Mouse (Mus musculus): ENCODE data around the gene Higd1a. TPM values are rescaled to one million over a fixed set of nuclear protein-coding genes. Genes with fewer than 3 reads are reported as not detected.
A peak's percentile ranks its signal among the peaks of the same experiment; 100 is the strongest.

Gene Higd1a
- total and polyA plus RNA-seq, 2 experiments from 2014 or later, result 30.6 to 179 TPM

DNA sequence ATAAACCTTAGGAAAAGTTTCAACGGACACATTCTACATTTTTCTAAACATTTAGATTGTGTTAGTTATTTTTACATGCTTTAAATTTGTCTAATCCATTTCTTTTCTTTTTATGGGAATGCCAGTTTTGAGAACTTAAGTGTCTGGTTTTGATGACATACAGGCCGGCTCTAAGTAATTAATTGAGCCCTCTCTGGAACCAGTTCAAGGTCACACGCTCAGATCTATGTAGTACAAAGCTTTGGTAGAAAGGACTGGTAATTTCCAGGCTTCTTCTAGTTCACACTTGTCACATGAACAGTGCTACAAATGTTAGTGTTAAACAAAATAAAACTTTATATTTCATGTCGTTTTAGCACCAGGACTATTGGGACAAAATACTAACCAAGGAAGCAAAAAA is 6.7 kb upstream of the Higd1a start:
- WGBS, result 78% methylated on average over 4 of the region's 4 CpGs
- no peak for DNase-seq (ENCODE audit: low spot score)
- TF ChIP-seq CTCF (IDR thresholded peaks at IDR 0.05), result no peak
- no peaks in the 10 kb centered on the region for H3K36me3 ChIP-seq (ENCODE audit: insufficient read depth, low read length)
- H3K4me3 ChIP-seq (ENCODE audit: low read depth, low read length), result no peak overlapping the region
- no peak overlapping the region for H3K9ac ChIP-seq (replicated peaks; ENCODE audit: low read length, poor library complexity, severe bottlenecking)
- no peak overlapping the region for H3K27ac ChIP-seq (ENCODE audit: low read depth, low read length)
- no peaks in the 10 kb centered on the region for H3K9me3 ChIP-seq (ENCODE audit: low read length)
- no peaks in the 10 kb centered on the region for H3K27me3 ChIP-seq (ENCODE audit: insufficient read depth, low read length)
- no peaks in the 10 kb centered on the region for H3K4me1 ChIP-seq (ENCODE audit: insufficient read depth, low read length)
- no peak for ATAC-seq (ENCODE audit: low FRiP score)
- no peak overlapping the region for H3K4me2 ChIP-seq (ENCODE audit: low read depth, low read length, poor library complexity, severe bottlenecking)

DNA sequence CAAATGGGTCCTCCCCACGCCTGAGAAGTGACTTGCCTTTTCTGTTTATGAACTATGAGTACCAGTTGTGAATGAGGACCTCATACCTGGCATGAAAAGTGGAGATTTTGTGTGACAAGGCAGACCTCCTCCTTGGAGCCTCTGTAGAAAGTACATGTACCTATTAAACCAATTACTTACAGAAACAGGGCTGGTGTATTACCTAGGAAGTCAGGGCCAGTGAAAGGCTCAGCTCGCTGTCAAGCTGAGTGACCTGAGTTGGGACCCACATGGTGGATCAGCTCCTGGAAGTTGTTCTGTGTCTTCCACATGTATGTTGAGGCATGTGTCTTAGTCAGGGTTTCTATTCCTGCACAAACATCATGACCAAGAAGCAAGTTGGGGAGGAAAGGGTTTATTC is 2.8 kb upstream of the Higd1a start:
- Histone ChIP-seq H3K27me3 (ENCODE audit: insufficient read depth, low read length) (no peaks in the 10 kb centered on the region), H3K4me1 (ENCODE audit: insufficient read depth, low read length) (no peaks in the 10 kb centered on the region), H3K4me2 (ENCODE audit: low read depth, low read length, poor library complexity, severe bottlenecking) (no peak overlapping the region), H3K9ac (replicated peaks; ENCODE audit: low read length, poor library complexity, severe bottlenecking) (no peak overlapping the region), H3K36me3 (ENCODE audit: insufficient read depth, low read length) (no peaks in the 10 kb centered on the region), H3K4me3 (ENCODE audit: low read depth, low read length) (no peak overlapping the region), H3K9me3 (ENCODE audit: low read length) (no peaks in the 10 kb centered on the region), H3K27ac (ENCODE audit: low read depth, low read length) (no peak overlapping the region)
- no peak for DNase-seq (ENCODE audit: low spot score)
- no peak for TF ChIP-seq CTCF (IDR thresholded peaks at IDR 0.05)
- no peak for ATAC-seq (ENCODE audit: low FRiP score)
- WGBS, result 88% methylated on average over 2 of the region's 2 CpGs

DNA sequence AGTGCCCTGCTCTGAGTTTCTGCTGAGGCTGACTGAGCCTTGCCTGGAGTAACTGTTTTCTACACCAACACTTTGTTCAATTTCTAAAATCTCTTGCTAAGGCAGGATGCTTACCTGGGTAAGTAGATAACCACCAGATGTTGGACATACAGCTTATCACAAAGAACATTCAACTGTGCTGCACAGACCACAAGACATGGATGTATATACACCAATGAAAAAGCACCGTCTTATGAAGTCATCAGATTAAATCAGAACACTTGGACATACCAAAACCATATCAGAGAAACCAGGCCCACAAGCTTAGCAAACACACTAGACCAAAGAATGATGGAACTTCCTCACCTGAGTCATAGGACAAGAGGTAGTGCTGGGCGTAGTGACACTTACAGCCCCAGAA is 1.2 kb upstream of the Higd1a start:
- no peaks in the 10 kb centered on the region for H3K9me3 ChIP-seq (ENCODE audit: low read length)
- 99% methylated on average over 2 of the region's 2 CpGs for WGBS
- H3K27me3 ChIP-seq (ENCODE audit: insufficient read depth, low read length), result no peaks in the 10 kb centered on the region
- no peaks in the 10 kb centered on the region for H3K36me3 ChIP-seq (ENCODE audit: insufficient read depth, low read length)
- no peak for TF ChIP-seq CTCF (IDR thresholded peaks at IDR 0.05)
- ATAC-seq (ENCODE audit: low FRiP score) (no peak), DNase-seq (ENCODE audit: low spot score) (no peak)
- H3K4me2 ChIP-seq (ENCODE audit: low read depth, low read length, poor library complexity, severe bottlenecking), result no peak overlapping the region
- no peak overlapping the region for H3K4me3 ChIP-seq (ENCODE audit: low read depth, low read length)
- 0 out of 2 replicates have a peak, but pooled peaks cover 3% of the 10 kb centered on the region for H3K4me1 ChIP-seq (ENCODE audit: insufficient read depth, low read length)
- no peak overlapping the region for H3K27ac ChIP-seq (ENCODE audit: low read depth, low read length)
- no peak overlapping the region for H3K9ac ChIP-seq (replicated peaks; ENCODE audit: low read length, poor library complexity, severe bottlenecking)

DNA sequence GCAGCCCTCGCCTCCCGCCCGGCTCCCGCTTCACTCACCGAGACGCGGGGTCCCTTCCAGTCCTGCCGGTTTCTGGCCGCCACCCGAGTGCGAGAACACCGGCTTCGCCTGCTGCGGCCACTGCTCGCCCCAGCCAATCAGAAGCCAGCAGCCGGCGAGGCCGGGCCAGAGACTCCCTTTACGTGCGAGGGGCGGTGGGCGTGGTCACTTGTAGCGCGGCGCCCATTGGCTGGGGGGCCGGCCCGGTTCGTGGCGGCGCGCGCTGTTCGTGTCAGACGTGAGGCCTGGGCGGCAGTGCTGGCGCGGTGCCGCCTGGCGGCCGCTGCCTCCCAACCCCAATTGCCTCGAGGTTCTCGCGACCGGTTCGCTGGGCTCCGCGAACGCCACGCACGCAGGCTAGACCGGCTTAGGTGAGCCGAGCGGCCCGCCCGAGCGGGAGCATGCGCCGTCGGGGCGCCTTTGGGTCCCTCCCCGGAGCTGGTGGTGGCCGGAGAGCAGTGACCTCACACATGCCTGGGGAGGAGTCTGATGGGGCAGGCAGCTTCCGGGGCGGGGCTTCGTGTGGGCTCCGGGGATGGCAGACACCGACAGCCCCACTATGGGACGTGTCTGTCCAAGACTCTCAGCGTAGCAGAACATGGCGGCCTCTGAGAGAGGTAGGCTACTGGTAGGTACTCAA is 549 bp downstream of the Higd1a start:
- Histone ChIP-seq H3K27ac (ENCODE audit: low read depth, low read length) (peak overlapping the region; percentile 85), H3K4me2 (ENCODE audit: low read depth, low read length, poor library complexity, severe bottlenecking) (peak overlapping the region; percentile 75), H3K36me3 (ENCODE audit: insufficient read depth, low read length) (no peaks in the 10 kb centered on the region), H3K27me3 (ENCODE audit: insufficient read depth, low read length) (no peaks in the 10 kb centered on the region), H3K4me1 (ENCODE audit: insufficient read depth, low read length) (0 out of 2 replicates have a peak, but pooled peaks cover 3% of the 10 kb centered on the region), H3K4me3 (ENCODE audit: low read depth, low read length) (peak overlapping the region; percentile 83), H3K9me3 (ENCODE audit: low read length) (no peaks in the 10 kb centered on the region), H3K9ac (replicated peaks; ENCODE audit: low read length, poor library complexity, severe bottlenecking) (peak overlapping the region; percentile 84)
- TF ChIP-seq CTCF (IDR thresholded peaks at IDR 0.05), result peak; percentile 63
- ATAC-seq (ENCODE audit: low FRiP score) (peak; percentile 99), DNase-seq (ENCODE audit: low spot score) (peak; percentile 98)
- WGBS, result under 1% methylated on average over 68 of the region's 70 CpGs

DNA sequence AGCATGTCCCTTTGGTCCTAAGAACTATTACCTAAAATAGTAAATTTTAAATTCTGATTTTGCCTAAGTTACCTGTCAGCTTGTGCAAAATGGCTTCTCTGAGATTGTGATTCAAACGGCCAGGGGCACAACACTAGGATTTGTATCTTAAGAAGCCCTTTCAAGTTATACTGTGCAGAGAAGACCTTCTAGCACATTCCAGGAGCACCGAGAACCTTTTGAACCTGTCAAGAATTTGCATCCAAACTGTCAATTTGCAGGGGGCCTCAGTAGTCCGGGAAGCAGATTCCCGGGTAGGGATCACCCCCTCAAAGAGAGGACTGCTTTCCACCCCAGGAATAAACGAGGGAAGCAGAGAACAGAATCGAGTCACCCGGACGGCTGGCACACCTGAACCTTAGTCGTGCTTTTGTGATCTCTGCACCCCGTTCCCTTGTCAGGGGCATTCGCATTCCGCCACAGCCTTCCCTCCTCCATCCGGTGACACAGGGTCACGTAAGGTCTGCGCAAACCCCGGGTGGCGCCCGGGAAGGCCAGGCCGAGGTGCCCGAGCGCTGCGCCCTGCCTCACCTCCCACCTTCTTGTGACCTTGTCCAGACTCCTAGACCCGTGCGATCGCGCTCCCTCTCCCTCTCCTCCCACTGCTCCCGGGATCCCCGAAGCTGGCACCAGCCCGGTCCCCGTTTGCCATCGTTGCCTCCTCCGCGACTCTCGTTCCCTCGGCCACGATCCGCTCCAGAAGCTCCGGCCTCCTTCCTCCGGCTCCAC is 1.3 kb downstream of the Higd1a start:
- Histone ChIP-seq H3K27ac (ENCODE audit: low read depth, low read length) (peak overlapping the region; percentile 85), H3K27me3 (ENCODE audit: insufficient read depth, low read length) (no peaks in the 10 kb centered on the region), H3K4me1 (ENCODE audit: insufficient read depth, low read length) (0 out of 2 replicates have a peak, but pooled peaks cover 3% of the 10 kb centered on the region), H3K4me3 (ENCODE audit: low read depth, low read length) (peak overlapping the region; percentile 83), H3K4me2 (ENCODE audit: low read depth, low read length, poor library complexity, severe bottlenecking) (peak overlapping the region; percentile 75), H3K36me3 (ENCODE audit: insufficient read depth, low read length) (peaks cover 3% of the 10 kb centered on the region; the same call in 1 of the 2 replicates), H3K9me3 (ENCODE audit: low read length) (no peaks in the 10 kb centered on the region), H3K9ac (replicated peaks; ENCODE audit: low read length, poor library complexity, severe bottlenecking) (peak overlapping the region; percentile 84)
- ATAC-seq (ENCODE audit: low FRiP score) (peak; percentile 61), DNase-seq (ENCODE audit: low spot score) (no peak)
- WGBS, result under 1% methylated on average over 39 of the region's 39 CpGs
- no peak for TF ChIP-seq CTCF (IDR thresholded peaks at IDR 0.05)

GRCm38 (mm10) chr9:121854246-121854645 is 3.9 kb downstream of the Higd1a start:
- ATAC-seq (ENCODE audit: low FRiP score) (no peak), DNase-seq (ENCODE audit: low spot score) (no peak)
- no peak for TF ChIP-seq CTCF (IDR thresholded peaks at IDR 0.05)
- Histone ChIP-seq H3K27ac (ENCODE audit: low read depth, low read length) (no peak overlapping the region), H3K36me3 (ENCODE audit: insufficient read depth, low read length) (peaks cover 11% of the 10 kb centered on the region; the same call in 1 of the 2 replicates), H3K4me2 (ENCODE audit: low read depth, low read length, poor library complexity, severe bottlenecking) (no peak overlapping the region), H3K9ac (replicated peaks; ENCODE audit: low read length, poor library complexity, severe bottlenecking) (no peak overlapping the region), H3K9me3 (ENCODE audit: low read length) (no peaks in the 10 kb centered on the region), H3K27me3 (ENCODE audit: insufficient read depth, low read length) (no peaks in the 10 kb centered on the region), H3K4me1 (ENCODE audit: insufficient read depth, low read length) (0 out of 2 replicates have a peak, but pooled peaks cover 3% of the 10 kb centered on the region), H3K4me3 (ENCODE audit: low read depth, low read length) (no peak overlapping the region)
- WGBS, result 95% methylated on average over 3 of the region's 3 CpGs
